Mouse (Mus musculus): Measurements from ENCODE around the gene Inpp4b. TPM values are rescaled to one million over a fixed set of nuclear protein-coding genes. Genes with fewer than 3 reads are reported as not detected.
A peak's percentile ranks its signal among the peaks of the same experiment; 100 is the strongest.

Inpp4b gene
- polyA plus RNA-seq, 1 experiment: 22.6 TPM

- Histone ChIP-seq H3K4me3 (ENCODE audit: control insufficient read depth, insufficient read depth, low read length) (no peak overlapping the region), H3K36me3 (ENCODE audit: control insufficient read depth, insufficient read depth, low read length) (no peaks in the 10 kb centered on the region), H3K27ac (ENCODE audit: control insufficient read depth, insufficient read depth, low read length) (no peak overlapping the region), H3K27me3 (ENCODE audit: control insufficient read depth, insufficient read depth, low read length) (no peaks in the 10 kb centered on the region), H3K4me1 (replicated peaks; ENCODE audit: control insufficient read depth, insufficient read depth, low read length) (no peaks in the 10 kb centered on the region)
- peak; percentile 29 for DNase-seq
- TF ChIP-seq CTCF (IDR thresholded peaks at IDR 0.05; ENCODE audit: borderline replicate concordance, control insufficient read depth, extremely low read depth, insufficient read depth, low read length, poor library complexity) (no peak), POLR2A (IDR thresholded peaks at IDR 0.05; ENCODE audit: control insufficient read depth, extremely low read depth, insufficient read depth, low read length, poor library complexity) (no peak)
- 98% methylated on average over 1 of the region's 1 CpGs for WGBS
These were observed 7.1 kb downstream of the Inpp4b start for GRCm38 (mm10) chr8:81349452-81349851.

DNA sequence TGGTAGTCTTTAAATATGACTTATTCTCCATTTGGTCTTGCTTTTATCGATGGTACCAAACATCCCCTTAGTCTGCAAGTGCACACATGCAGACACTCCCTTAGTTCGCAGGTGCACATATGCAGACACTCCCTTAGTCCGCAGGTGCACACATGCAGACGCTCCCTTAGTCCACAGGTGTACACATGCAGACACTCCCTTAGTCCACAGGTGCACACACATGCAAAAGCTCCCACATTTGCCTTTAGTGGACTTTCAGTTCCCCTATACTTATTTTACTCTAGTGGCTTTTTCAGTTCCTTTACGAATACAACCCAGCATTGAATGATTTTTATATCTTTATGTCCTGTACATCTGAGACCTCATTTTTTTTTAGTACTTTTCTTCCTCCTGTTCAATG, 11.1 kb downstream of the Inpp4b start:
- DNase-seq: no peak
- no peak overlapping the region for H3K27ac ChIP-seq (ENCODE audit: control insufficient read depth, insufficient read depth, low read length)
- H3K4me3 ChIP-seq (ENCODE audit: control insufficient read depth, insufficient read depth, low read length): no peak overlapping the region
- H3K36me3 ChIP-seq (ENCODE audit: control insufficient read depth, insufficient read depth, low read length): no peaks in the 10 kb centered on the region
- 83% methylated on average over 5 of the region's 5 CpGs for WGBS
- TF ChIP-seq POLR2A (IDR thresholded peaks at IDR 0.05; ENCODE audit: control insufficient read depth, extremely low read depth, insufficient read depth, low read length, poor library complexity): no peak
- TF ChIP-seq CTCF (IDR thresholded peaks at IDR 0.05; ENCODE audit: borderline replicate concordance, control insufficient read depth, extremely low read depth, insufficient read depth, low read length, poor library complexity): no peak
- no peaks in the 10 kb centered on the region for H3K4me1 ChIP-seq (replicated peaks; ENCODE audit: control insufficient read depth, insufficient read depth, low read length)
- no peaks in the 10 kb centered on the region for H3K27me3 ChIP-seq (ENCODE audit: control insufficient read depth, insufficient read depth, low read length)

DNA sequence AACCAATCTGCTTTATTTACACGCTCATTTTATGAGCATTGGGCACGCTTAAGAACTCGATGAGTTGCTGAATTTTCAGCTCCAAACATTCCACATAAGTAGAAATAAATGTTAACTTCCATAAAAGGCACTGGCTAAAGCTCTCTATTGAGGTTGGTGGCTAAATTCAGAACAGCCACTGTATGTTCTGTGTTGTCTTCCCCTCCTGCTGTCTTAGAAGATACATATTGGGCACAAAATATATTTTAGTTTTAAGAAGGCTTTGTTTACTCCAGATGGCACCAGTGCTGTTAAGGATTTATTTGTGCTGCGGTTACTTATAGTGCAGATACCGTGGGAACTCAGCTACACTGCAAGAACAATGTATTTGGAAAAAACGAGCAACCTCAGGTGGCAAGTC, 15.8 kb downstream of the Inpp4b start:
- Histone ChIP-seq H3K36me3 (ENCODE audit: control insufficient read depth, insufficient read depth, low read length) (no peaks in the 10 kb centered on the region), H3K4me3 (ENCODE audit: control insufficient read depth, insufficient read depth, low read length) (no peak overlapping the region), H3K27me3 (ENCODE audit: control insufficient read depth, insufficient read depth, low read length) (no peaks in the 10 kb centered on the region), H3K4me1 (replicated peaks; ENCODE audit: control insufficient read depth, insufficient read depth, low read length) (no peaks in the 10 kb centered on the region), H3K27ac (ENCODE audit: control insufficient read depth, insufficient read depth, low read length) (no peak overlapping the region)
- DNase-seq: no peak
- TF ChIP-seq POLR2A (IDR thresholded peaks at IDR 0.05; ENCODE audit: control insufficient read depth, extremely low read depth, insufficient read depth, low read length, poor library complexity) (no peak), CTCF (IDR thresholded peaks at IDR 0.05; ENCODE audit: borderline replicate concordance, control insufficient read depth, extremely low read depth, insufficient read depth, low read length, poor library complexity) (no peak)
- WGBS: 95% methylated on average over 6 of the region's 6 CpGs

DNA sequence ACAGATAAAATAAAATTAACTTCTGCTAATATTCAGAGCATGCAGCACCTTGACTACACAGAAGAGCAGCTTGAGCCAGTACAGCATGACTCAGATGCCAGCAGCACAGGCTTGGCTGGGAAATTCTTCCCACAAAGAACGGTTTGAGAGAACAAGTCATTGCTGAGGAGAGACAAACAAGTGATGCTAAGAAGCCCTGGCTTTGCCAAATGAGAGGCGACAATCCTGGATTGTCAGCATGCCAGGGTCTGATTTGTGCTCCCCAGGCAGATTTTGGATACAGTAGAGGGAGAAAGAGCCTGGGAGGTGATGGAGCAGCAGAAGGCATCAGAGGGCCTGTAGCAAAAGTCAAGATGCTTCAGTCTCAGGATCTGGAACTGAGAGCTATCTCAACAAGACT, 18.2 kb downstream of the Inpp4b start:
- 91% methylated on average over 2 of the region's 2 CpGs for WGBS
- Histone ChIP-seq H3K27me3 (ENCODE audit: control insufficient read depth, insufficient read depth, low read length) (no peaks in the 10 kb centered on the region), H3K4me1 (replicated peaks; ENCODE audit: control insufficient read depth, insufficient read depth, low read length) (no peaks in the 10 kb centered on the region), H3K27ac (ENCODE audit: control insufficient read depth, insufficient read depth, low read length) (no peak overlapping the region), H3K4me3 (ENCODE audit: control insufficient read depth, insufficient read depth, low read length) (no peak overlapping the region), H3K36me3 (ENCODE audit: control insufficient read depth, insufficient read depth, low read length) (no peaks in the 10 kb centered on the region)
- no peak for DNase-seq
- TF ChIP-seq CTCF (IDR thresholded peaks at IDR 0.05; ENCODE audit: borderline replicate concordance, control insufficient read depth, extremely low read depth, insufficient read depth, low read length, poor library complexity): no peak
- no peak for TF ChIP-seq POLR2A (IDR thresholded peaks at IDR 0.05; ENCODE audit: control insufficient read depth, extremely low read depth, insufficient read depth, low read length, poor library complexity)

GRCm38 (mm10) chr8:81361162-81361561, 18.8 kb downstream of the Inpp4b start:
- Histone ChIP-seq H3K4me3 (ENCODE audit: control insufficient read depth, insufficient read depth, low read length) (no peak overlapping the region), H3K27me3 (ENCODE audit: control insufficient read depth, insufficient read depth, low read length) (no peaks in the 10 kb centered on the region), H3K4me1 (replicated peaks; ENCODE audit: control insufficient read depth, insufficient read depth, low read length) (no peaks in the 10 kb centered on the region), H3K27ac (ENCODE audit: control insufficient read depth, insufficient read depth, low read length) (no peak overlapping the region), H3K36me3 (ENCODE audit: control insufficient read depth, insufficient read depth, low read length) (no peaks in the 10 kb centered on the region)
- DNase-seq: no peak
- 89% methylated on average over 2 of the region's 2 CpGs for WGBS
- TF ChIP-seq POLR2A (IDR thresholded peaks at IDR 0.05; ENCODE audit: control insufficient read depth, extremely low read depth, insufficient read depth, low read length, poor library complexity): no peak
- TF ChIP-seq CTCF (IDR thresholded peaks at IDR 0.05; ENCODE audit: borderline replicate concordance, control insufficient read depth, extremely low read depth, insufficient read depth, low read length, poor library complexity): no peak

DNA sequence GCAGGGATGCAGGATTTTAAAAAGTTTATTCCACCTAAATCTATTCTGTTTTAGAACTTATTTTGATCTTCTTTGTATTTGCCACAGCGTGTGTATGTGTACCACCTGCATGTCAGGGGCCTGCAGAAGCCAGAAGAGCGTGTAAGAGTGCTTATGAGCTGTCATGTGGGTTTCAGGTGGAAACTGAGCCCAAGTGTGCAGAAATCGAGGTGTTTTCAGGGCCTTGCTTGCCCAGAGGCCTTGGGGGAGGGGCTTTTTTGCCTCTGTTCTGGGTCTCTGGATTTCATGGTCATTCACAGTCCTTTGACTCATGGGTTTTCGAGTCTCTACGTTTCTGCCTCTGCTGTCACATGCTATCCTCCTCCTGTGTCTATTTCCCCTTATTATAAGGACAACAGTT, 28.3 kb downstream of the Inpp4b start:
- 85% methylated on average over 5 of the region's 5 CpGs for WGBS
- H3K27me3 ChIP-seq (ENCODE audit: control insufficient read depth, insufficient read depth, low read length): no peaks in the 10 kb centered on the region
- no peak overlapping the region for H3K4me3 ChIP-seq (ENCODE audit: control insufficient read depth, insufficient read depth, low read length)
- no peak overlapping the region for H3K27ac ChIP-seq (ENCODE audit: control insufficient read depth, insufficient read depth, low read length)
- no peaks in the 10 kb centered on the region for H3K4me1 ChIP-seq (replicated peaks; ENCODE audit: control insufficient read depth, insufficient read depth, low read length)
- DNase-seq: no peak
- no peak for TF ChIP-seq CTCF (IDR thresholded peaks at IDR 0.05; ENCODE audit: borderline replicate concordance, control insufficient read depth, extremely low read depth, insufficient read depth, low read length, poor library complexity)
- no peak for TF ChIP-seq POLR2A (IDR thresholded peaks at IDR 0.05; ENCODE audit: control insufficient read depth, extremely low read depth, insufficient read depth, low read length, poor library complexity)
- H3K36me3 ChIP-seq (ENCODE audit: control insufficient read depth, insufficient read depth, low read length): no peaks in the 10 kb centered on the region

- H3K27ac ChIP-seq (ENCODE audit: control insufficient read depth, insufficient read depth, low read length): no peak overlapping the region
- H3K27me3 ChIP-seq (ENCODE audit: control insufficient read depth, insufficient read depth, low read length): no peaks in the 10 kb centered on the region
- no peaks in the 10 kb centered on the region for H3K36me3 ChIP-seq (ENCODE audit: control insufficient read depth, insufficient read depth, low read length)
- no peak overlapping the region for H3K4me3 ChIP-seq (ENCODE audit: control insufficient read depth, insufficient read depth, low read length)
- no peak for DNase-seq
- 95% methylated on average over 4 of the region's 4 CpGs for WGBS
- TF ChIP-seq CTCF (IDR thresholded peaks at IDR 0.05; ENCODE audit: borderline replicate concordance, control insufficient read depth, extremely low read depth, insufficient read depth, low read length, poor library complexity) (no peak), POLR2A (IDR thresholded peaks at IDR 0.05; ENCODE audit: control insufficient read depth, extremely low read depth, insufficient read depth, low read length, poor library complexity) (no peak)
- no peaks in the 10 kb centered on the region for H3K4me1 ChIP-seq (replicated peaks; ENCODE audit: control insufficient read depth, insufficient read depth, low read length)
These were observed 29.5 kb downstream of the Inpp4b start for GRCm38 (mm10) chr8:81371844-81372243.
